Mouse (Mus musculus): ENCODE measurements at regions not wholly inside any gene's neighbourhood (a gene's known extent, or its start where the extent isn't known, plus 50 kb on each side); places are given as distances from the start of the nearest gene placed in this dataset.
A peak's percentile ranks its signal among the peaks of the same experiment; 100 is the strongest.

GRCm38 (mm10) chr3:100365354-100365945 lies 123.7 kb downstream of the Tent5c start:
- Histone ChIP-seq H3K9me3 (replicated peaks; ENCODE audit: control insufficient read depth, low read length) (no peaks in the 10 kb centered on the region), H3K27me3 (ENCODE audit: control insufficient read depth, insufficient read depth, low read length) (no peaks in the 10 kb centered on the region), H3K4me3 (ENCODE audit: low read length) (no peak overlapping the region), H3K36me3 (ENCODE audit: control insufficient read depth, insufficient read depth) (no peaks in the 10 kb centered on the region), H3K4me1 (ENCODE audit: control insufficient read depth, insufficient read depth, low read length) (no peaks in the 10 kb centered on the region), H3K27ac (ENCODE audit: low read length) (no peak overlapping the region), H3K9ac (ENCODE audit: low read length) (no peak overlapping the region), H3K4me2 (ENCODE audit: low read depth, low read length) (no peak overlapping the region)
- no peak for ATAC-seq (replicated peaks; ENCODE audit: extremely low read depth, insufficient read depth, low FRiP score)
- 63% methylated on average over 3 of the region's 3 CpGs for WGBS

- H3K36me3 ChIP-seq (ENCODE audit: control insufficient read depth, insufficient read depth) = no peaks in the 10 kb centered on the region
- ATAC-seq (replicated peaks; ENCODE audit: extremely low read depth, insufficient read depth, low FRiP score) = no peak
- no peaks in the 10 kb centered on the region for H3K9me3 ChIP-seq (replicated peaks; ENCODE audit: control insufficient read depth, low read length)
- no peaks in the 10 kb centered on the region for H3K4me1 ChIP-seq (ENCODE audit: control insufficient read depth, insufficient read depth, low read length)
- H3K27ac ChIP-seq (ENCODE audit: low read length) = no peak overlapping the region
- H3K4me3 ChIP-seq (ENCODE audit: low read length) = no peak overlapping the region
- H3K27me3 ChIP-seq (ENCODE audit: control insufficient read depth, insufficient read depth, low read length) = no peaks in the 10 kb centered on the region
- no peak overlapping the region for H3K9ac ChIP-seq (ENCODE audit: low read length)
- 90% methylated on average over 2 of the region's 2 CpGs for WGBS
- no peak overlapping the region for H3K4me2 ChIP-seq (ENCODE audit: low read depth, low read length)
These were observed 124.4 kb downstream of the Tent5c start for GRCm38 (mm10) chr3:100364706-100365105.

- Histone ChIP-seq H3K4me2 (ENCODE audit: low read depth, low read length) (no peak overlapping the region), H3K9me3 (replicated peaks; ENCODE audit: control insufficient read depth, low read length) (no peaks in the 10 kb centered on the region), H3K27me3 (ENCODE audit: control insufficient read depth, insufficient read depth, low read length) (no peaks in the 10 kb centered on the region), H3K4me3 (ENCODE audit: low read length) (no peak overlapping the region), H3K4me1 (ENCODE audit: control insufficient read depth, insufficient read depth, low read length) (no peaks in the 10 kb centered on the region), H3K9ac (ENCODE audit: low read length) (no peak overlapping the region), H3K27ac (ENCODE audit: low read length) (no peak overlapping the region), H3K36me3 (ENCODE audit: control insufficient read depth, insufficient read depth) (no peaks in the 10 kb centered on the region)
- ATAC-seq (replicated peaks; ENCODE audit: extremely low read depth, insufficient read depth, low FRiP score) = no peak
- 69% methylated on average over 3 of the region's 3 CpGs for WGBS
These were observed 126.1 kb downstream of the Tent5c start for GRCm38 (mm10) chr3:100362983-100363382.

GRCm38 (mm10) chr3:100360019-100360418 lies 129.1 kb downstream of the Tent5c start:
- Histone ChIP-seq H3K27me3 (ENCODE audit: control insufficient read depth, insufficient read depth, low read length) (no peaks in the 10 kb centered on the region), H3K4me2 (ENCODE audit: low read depth, low read length) (no peak overlapping the region), H3K36me3 (ENCODE audit: control insufficient read depth, insufficient read depth) (no peaks in the 10 kb centered on the region), H3K9ac (ENCODE audit: low read length) (no peak overlapping the region), H3K4me3 (ENCODE audit: low read length) (no peak overlapping the region), H3K27ac (ENCODE audit: low read length) (no peak overlapping the region), H3K4me1 (ENCODE audit: control insufficient read depth, insufficient read depth, low read length) (no peaks in the 10 kb centered on the region), H3K9me3 (replicated peaks; ENCODE audit: control insufficient read depth, low read length) (no peaks in the 10 kb centered on the region)
- WGBS = 75% methylated on average over 3 of the region's 3 CpGs
- no peak for ATAC-seq (replicated peaks; ENCODE audit: extremely low read depth, insufficient read depth, low FRiP score)

- no peak overlapping the region for H3K27ac ChIP-seq (ENCODE audit: low read length)
- H3K4me2 ChIP-seq (ENCODE audit: low read depth, low read length) = peak overlapping the region; percentile 66
- H3K4me3 ChIP-seq (ENCODE audit: low read length) = peak overlapping the region; percentile 37
- peak overlapping the region; percentile 41; the same call in 1 of the 2 replicates for H3K9ac ChIP-seq (ENCODE audit: low read length)
- no peaks in the 10 kb centered on the region for H3K9me3 ChIP-seq (replicated peaks; ENCODE audit: control insufficient read depth, low read length)
- peak; percentile 41; the same call in 1 of the 2 replicates for ATAC-seq (replicated peaks; ENCODE audit: extremely low read depth, insufficient read depth, low FRiP score)
- 18% methylated on average over 8 of the region's 8 CpGs for WGBS
- H3K27me3 ChIP-seq (ENCODE audit: control insufficient read depth, insufficient read depth, low read length) = no peaks in the 10 kb centered on the region
- no peaks in the 10 kb centered on the region for H3K36me3 ChIP-seq (ENCODE audit: control insufficient read depth, insufficient read depth)
- H3K4me1 ChIP-seq (ENCODE audit: control insufficient read depth, insufficient read depth, low read length) = no peaks in the 10 kb centered on the region
These were observed 130.1 kb downstream of the Tent5c start for GRCm38 (mm10) chr3:100359036-100359435.

- Histone ChIP-seq H3K36me3 (ENCODE audit: control insufficient read depth, insufficient read depth) (no peaks in the 10 kb centered on the region), H3K4me3 (ENCODE audit: low read length) (no peak overlapping the region), H3K9ac (ENCODE audit: low read length) (no peak overlapping the region), H3K4me2 (ENCODE audit: low read depth, low read length) (no peak overlapping the region), H3K4me1 (ENCODE audit: control insufficient read depth, insufficient read depth, low read length) (no peaks in the 10 kb centered on the region), H3K27ac (ENCODE audit: low read length) (no peak overlapping the region), H3K27me3 (ENCODE audit: control insufficient read depth, insufficient read depth, low read length) (no peaks in the 10 kb centered on the region), H3K9me3 (replicated peaks; ENCODE audit: control insufficient read depth, low read length) (no peaks in the 10 kb centered on the region)
- WGBS = 68% methylated on average over 2 of the region's 2 CpGs
- no peak for ATAC-seq (replicated peaks; ENCODE audit: extremely low read depth, insufficient read depth, low FRiP score)
These were observed 155.6 kb downstream of the Tent5c start for GRCm38 (mm10) chr3:100333478-100333877.

- Histone ChIP-seq H3K27ac (ENCODE audit: low read length) (no peak overlapping the region), H3K9ac (ENCODE audit: low read length) (no peak overlapping the region), H3K9me3 (replicated peaks; ENCODE audit: control insufficient read depth, low read length) (0 out of 2 replicates have a peak, but pooled peaks cover 2% of the 10 kb centered on the region), H3K36me3 (ENCODE audit: control insufficient read depth, insufficient read depth) (no peaks in the 10 kb centered on the region), H3K4me1 (ENCODE audit: control insufficient read depth, insufficient read depth, low read length) (no peaks in the 10 kb centered on the region), H3K4me3 (ENCODE audit: low read length) (no peak overlapping the region), H3K27me3 (ENCODE audit: control insufficient read depth, insufficient read depth, low read length) (no peaks in the 10 kb centered on the region), H3K4me2 (ENCODE audit: low read depth, low read length) (no peak overlapping the region)
- no peak for ATAC-seq (replicated peaks; ENCODE audit: extremely low read depth, insufficient read depth, low FRiP score)
These were observed 156.2 kb upstream of the Wdr3 start for GRCm38 (mm10) chr3:100318357-100318756.

GRCm38 (mm10) chr3:100287818-100288217 lies 125.6 kb upstream of the Wdr3 start:
- 71% methylated on average over 1 of the region's 1 CpGs for WGBS
- H3K9ac ChIP-seq (ENCODE audit: low read length) = no peak overlapping the region
- H3K27me3 ChIP-seq (ENCODE audit: control insufficient read depth, insufficient read depth, low read length) = no peaks in the 10 kb centered on the region
- H3K9me3 ChIP-seq (replicated peaks; ENCODE audit: control insufficient read depth, low read length) = no peaks in the 10 kb centered on the region
- H3K4me3 ChIP-seq (ENCODE audit: low read length) = no peak overlapping the region
- H3K4me1 ChIP-seq (ENCODE audit: control insufficient read depth, insufficient read depth, low read length) = no peaks in the 10 kb centered on the region
- H3K36me3 ChIP-seq (ENCODE audit: control insufficient read depth, insufficient read depth) = no peaks in the 10 kb centered on the region
- no peak overlapping the region for H3K4me2 ChIP-seq (ENCODE audit: low read depth, low read length)
- ATAC-seq (replicated peaks; ENCODE audit: extremely low read depth, insufficient read depth, low FRiP score) = no peak
- no peak overlapping the region for H3K27ac ChIP-seq (ENCODE audit: low read length)

GRCm38 (mm10) chr3:100266976-100267375 lies 104.8 kb upstream of the Wdr3 start:
- Histone ChIP-seq H3K9me3 (replicated peaks; ENCODE audit: control insufficient read depth, low read length) (no peaks in the 10 kb centered on the region), H3K27me3 (ENCODE audit: control insufficient read depth, insufficient read depth, low read length) (no peaks in the 10 kb centered on the region), H3K36me3 (ENCODE audit: control insufficient read depth, insufficient read depth) (no peaks in the 10 kb centered on the region), H3K27ac (ENCODE audit: low read length) (no peak overlapping the region), H3K4me3 (ENCODE audit: low read length) (no peak overlapping the region), H3K4me2 (ENCODE audit: low read depth, low read length) (no peak overlapping the region), H3K9ac (ENCODE audit: low read length) (no peak overlapping the region), H3K4me1 (ENCODE audit: control insufficient read depth, insufficient read depth, low read length) (no peaks in the 10 kb centered on the region)
- ATAC-seq (replicated peaks; ENCODE audit: extremely low read depth, insufficient read depth, low FRiP score) = no peak

All from heart, embryonic 16.5 days (tissue).